Mouse (Mus musculus): ENCODE results near the gene Fnbp1.

- TF ChIP-seq POLR2A (IDR thresholded peaks at IDR 0.05; ENCODE audit: insufficient read length, low read depth) (no peak), USF1 (IDR thresholded peaks at IDR 0.05; ENCODE audit: low read depth) (no peak), TCF3 (IDR thresholded peaks at IDR 0.05; ENCODE audit: insufficient read length, low read depth) (no peak), MYOD1 (IDR thresholded peaks at IDR 0.05; ENCODE audit: control insufficient read depth in 1 of 3, insufficient read length in 2 of 3, low read depth in 2 of 3) (no peak), REST (IDR thresholded peaks at IDR 0.05; ENCODE audit: insufficient read depth, insufficient read length) (no peak), MAX (IDR thresholded peaks at IDR 0.05; ENCODE audit: low read depth) (no peak), E2F4 (IDR thresholded peaks at IDR 0.05; ENCODE audit: insufficient read depth) (no peak), POLR2AphosphoS2 (IDR thresholded peaks at IDR 0.05; ENCODE audit: insufficient read length, low read depth) (no peak), TCF12 (IDR thresholded peaks at IDR 0.05; ENCODE audit: insufficient read depth, poor library complexity, severe bottlenecking) (no peak), CEBPB (IDR thresholded peaks at IDR 0.05; ENCODE audit: insufficient read depth, poor library complexity, severe bottlenecking) (no peak), MYOG (IDR thresholded peaks at IDR 0.05; ENCODE audit: control insufficient read depth in 1 of 3, insufficient read depth in 1 of 3, insufficient read length in 2 of 3, low read depth in 2 of 3) (no peak), SRF (IDR thresholded peaks at IDR 0.05; ENCODE audit: control insufficient read depth, insufficient read length, low read depth) (no peak)
Observed at GRCm38 (mm10) chr2:31136338-31136737, 5.5 kb downstream of the Fnbp1 start.
